Mouse (Mus musculus) fibroblast of lung, adult 2 months (primary cell): ENCODE measurements at regions not wholly inside any gene's neighbourhood (a gene's known extent, or its start where the extent isn't known, plus 50 kb on each side); places are given as distances from the start of the nearest gene placed in this dataset.

Source experiments
- DNase-seq: peaks from one replicate; pipeline ENCODE4 v3.0.0-alpha.2; 2011; ENCODE audit warnings: low read depth

DNA sequence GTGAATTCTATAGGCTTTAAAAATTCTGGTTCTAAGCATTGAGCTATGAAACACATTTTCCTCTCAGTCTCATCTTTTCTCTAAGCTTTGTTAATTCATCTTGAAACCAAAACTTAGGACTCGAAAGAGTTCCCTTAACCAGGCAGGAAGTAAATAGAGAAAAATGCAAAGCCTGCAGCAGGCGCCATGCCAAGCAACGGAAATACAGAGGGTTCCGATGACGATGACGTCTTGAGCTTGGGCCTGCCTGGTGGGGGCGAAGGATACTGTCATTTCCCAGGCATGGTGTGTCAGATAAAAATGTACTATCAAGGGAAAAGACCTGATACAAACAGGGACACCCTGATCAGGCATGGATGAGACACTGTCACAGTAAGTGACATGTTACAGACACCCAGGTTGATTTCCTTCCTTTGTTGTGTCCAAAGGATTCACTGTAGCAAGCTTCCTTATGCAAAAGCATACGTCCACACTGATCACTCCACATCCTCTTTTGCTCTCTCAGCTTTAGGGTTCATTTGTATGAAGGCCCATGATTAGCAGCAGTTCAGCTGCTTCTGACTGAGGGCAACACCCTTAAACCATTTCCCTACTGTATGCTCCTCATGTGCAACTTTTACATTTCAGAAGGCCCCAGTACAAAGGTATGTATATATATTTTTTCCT is 135.0 kb downstream of the Cemip2 start:
- DNase-seq, result no peak

DNA sequence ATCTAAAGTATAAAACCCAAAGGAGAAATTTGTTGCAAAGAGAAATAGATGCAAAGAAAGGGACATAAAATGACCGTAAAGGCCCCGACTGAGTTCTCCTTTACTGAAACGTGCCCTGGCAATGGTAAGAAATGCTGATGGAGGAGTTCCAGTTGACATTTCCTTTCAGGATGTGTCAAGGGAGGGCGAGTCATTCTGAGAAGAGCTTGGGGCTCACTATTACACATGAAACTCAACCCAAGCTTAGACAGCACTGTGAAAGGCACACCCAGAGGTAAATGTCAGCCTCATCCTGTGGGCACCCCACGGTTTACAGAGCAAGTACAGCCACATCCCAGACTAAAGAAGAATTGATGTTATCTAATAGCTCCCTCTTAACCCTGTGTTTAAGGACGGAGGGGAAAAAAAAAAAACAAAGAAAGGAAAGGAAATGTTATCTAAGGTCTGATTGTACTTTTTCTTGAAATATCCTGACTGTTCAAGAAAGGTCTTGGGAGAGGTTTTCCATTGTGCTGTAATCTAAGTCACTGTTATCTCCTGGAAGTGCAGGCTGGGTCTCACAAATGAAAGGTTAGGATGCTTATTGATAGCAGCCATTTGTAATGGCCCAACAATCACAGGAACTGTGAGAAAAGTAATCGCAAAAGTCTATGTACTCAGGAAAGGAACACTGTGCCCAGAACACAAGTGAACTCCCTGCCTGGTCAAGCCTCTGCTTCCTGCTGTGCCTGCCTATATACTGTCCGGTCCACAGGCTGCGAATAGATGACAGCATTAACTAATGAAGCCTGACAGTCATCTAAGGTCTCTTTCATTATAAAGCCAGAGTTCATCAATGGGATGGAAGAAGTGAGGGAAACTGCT is 135.8 kb downstream of the Cemip2 start:
- no peak for DNase-seq

DNA sequence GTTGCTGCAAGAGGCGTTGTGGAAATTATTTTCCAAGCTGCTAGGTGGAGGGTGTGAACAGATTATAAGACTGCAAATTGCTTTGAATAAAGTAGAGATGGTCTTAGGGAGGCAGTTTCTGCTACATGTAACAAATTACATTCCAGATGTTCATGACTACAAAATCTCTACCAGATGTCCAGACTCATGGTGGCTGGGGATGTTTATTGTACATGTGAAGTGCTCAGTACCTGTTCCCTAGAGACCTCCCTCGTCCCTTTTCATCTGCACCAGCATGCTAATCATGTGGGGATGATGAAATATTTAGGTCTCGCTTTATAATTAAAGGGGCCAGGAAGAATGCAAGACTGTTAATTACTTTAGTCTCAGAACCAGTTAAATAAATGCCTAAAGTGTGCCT is 136.5 kb downstream of the Cemip2 start:
- no peak for DNase-seq

DNA sequence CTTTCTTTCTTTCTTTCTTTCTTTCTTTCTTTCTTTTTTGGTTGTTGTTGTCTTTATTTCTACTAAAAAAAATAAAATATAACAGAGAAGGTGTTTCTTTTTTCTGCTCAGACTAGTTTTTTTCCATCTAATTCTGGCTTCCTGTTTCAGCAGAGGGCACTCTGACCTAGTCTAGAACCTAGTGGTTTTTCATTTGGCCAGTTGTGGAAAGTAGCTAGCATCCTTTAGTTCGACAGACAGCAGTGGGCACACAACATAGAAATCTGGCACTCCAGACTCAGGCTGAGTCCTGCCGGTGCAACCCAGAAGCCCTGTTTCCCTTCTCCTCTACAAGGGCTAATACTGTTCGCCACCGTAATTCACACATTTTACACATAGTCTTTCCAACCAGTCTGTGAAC is 140.0 kb downstream of the Cemip2 start:
- no peak for DNase-seq

DNA sequence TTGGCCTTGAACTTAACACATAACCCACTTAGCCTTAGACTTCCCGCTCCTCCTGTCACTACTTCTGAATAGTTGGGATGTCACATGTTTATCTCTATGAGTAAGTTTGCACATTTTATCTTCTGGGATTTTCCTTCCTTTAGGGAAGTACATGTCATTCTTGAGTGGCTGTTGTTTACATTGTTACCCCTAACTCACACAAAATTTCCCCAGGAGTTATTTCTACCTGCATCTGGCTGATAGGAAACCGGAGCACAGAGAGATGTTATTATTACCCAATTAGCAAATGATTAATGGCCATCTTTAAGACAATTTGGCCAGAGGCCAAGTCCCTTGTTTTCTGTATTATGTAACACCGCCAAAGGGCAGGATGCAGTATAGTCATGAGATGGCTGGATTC is 140.9 kb downstream of the Cemip2 start:
- DNase-seq, result no peak

DNA sequence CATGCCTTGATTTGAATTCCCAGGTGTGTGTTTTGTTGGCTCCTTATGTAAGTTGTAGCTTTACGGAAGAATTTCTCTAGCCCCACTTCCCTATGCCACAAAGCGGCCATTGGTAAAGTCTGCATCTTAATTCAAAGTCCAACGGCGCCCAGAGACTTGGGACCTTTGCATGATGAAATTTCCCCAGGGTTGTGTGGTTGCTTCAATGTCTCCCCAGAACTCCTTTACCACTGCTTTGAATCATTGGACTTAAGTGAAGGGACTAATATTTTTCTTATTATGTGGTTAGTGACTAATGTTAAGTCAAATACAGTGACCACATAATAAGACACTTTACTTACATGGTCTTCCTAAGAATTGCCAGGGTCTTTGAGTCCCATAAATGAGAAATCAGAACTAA is 162.0 kb downstream of the Cemip2 start:
- no peak for DNase-seq

DNA sequence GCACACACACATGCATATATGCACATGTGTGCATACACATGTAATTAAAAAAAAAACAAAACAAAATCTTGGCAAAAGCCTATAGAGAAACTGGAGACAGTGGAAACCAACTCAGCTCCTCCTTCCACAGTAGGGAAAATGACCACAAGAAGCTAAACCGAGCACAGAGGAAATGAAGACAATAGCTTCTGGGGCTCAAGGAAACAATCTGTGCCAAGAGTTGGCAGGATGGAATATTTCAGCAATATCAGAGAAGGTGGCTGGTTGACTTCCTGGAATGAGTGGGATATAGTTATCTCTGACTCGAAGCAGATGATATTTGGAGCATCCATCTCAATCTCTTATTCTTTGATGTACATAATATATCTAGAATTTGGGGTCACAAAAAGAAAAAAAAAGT is 163.6 kb downstream of the Cemip2 start:
- DNase-seq, result no peak

DNA sequence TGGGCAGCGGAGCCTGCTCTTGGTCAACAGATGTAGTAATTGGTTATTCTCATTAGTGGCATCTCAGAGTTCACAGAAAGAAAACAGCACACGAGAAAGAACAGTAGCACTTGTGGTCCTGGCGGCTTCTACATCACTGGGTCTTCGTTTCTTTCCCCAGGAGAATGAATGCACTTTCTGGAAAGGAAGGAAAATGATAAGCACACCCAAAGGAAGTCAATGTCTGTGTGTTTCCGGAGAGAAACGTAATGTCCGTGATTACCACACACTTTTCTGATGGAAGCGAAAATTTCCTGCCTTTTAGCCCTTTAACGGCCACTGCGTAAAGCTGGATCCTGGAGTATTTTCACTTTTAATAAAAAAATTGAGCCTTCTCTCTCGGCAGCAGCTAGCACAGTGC is 164.1 kb downstream of the Cemip2 start:
- no peak for DNase-seq

DNA sequence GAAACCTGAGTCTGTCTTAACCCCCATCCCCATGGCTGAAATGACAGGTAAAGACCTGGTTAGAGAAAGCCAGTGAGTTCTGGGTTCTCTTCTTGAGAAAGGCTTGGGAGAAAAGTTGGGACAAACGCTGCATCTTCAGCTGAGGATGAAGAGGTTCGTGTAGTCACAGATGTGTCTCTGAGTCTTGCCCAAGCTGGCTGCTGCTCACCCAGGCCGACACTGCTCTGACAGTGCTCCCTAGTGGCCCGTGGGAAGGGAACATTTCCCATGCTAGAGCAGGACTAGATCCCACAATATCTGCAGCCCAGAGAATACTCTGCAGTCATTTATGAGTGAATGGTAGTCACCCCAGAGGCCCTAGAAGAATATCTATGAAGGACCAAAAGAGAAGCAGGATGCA is 165.3 kb downstream of the Cemip2 start:
- no peak for DNase-seq

DNA sequence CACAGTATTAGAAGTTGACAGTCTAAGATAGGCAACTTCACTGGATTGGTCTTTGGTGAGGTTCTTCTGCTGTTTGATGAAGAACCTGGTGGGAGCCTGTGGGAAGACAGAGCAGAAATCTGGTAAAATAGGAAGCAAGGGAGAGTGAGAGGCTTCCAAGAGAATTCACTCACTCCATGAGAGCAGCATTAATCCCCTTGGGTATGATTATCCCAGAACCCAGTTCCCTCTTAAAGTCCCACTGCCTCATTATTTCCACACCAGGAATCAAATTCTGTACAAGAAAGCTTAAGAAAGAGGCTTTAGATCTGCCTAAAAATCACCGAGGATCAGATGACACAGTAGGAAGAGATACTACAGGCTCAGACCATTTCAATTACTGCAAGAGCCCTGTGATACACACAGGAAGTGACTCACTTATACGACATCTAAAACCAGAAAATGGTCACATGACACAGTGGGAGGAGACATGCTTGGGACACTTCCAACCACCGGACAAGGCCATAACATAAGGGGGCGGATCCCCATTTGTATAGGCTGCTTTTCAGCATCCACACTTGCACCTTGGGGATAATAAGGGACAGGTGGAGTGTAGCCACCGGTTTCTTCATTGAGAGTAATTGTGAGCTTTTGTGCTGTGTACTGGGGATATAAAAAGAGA is 168.2 kb downstream of the Cemip2 start:
- no peak for DNase-seq

DNA sequence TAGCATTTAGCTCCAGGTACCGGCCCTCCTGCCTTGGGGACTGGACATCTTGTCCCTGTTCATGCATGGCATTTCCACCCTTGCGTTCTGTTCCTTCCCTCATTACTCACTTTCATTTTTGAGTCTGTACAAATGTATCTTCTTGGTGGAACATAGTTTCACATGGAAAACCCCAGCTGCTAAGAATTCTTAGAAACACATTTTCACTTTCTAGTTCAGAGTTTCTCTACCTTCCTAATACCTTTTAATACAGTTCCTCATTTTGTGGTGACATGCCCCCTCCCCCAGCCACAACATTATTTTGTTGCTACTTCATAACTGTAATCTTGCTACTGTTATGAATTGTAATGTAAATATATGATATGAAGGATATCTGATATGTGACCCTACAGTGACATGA is 169.9 kb downstream of the Cemip2 start:
- DNase-seq, result no peak

DNA sequence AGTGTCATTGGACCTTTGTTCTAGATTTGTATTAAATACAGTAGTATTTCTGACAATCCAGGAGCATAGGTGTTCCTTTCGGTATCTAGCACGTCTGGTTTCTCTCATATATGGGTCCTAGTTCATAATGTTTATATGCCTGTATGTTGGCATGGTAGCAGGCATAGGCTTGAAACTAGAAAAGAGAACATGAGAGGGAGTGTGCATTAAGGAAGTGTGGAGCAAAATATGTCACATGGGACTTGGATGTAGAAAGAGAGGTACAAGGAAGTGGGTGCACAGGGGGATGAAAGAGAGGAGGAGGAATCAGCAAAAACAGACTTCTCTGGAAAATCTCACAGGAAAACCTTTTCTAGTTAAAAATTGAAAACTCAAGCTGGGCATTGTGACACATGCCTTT is 176.2 kb upstream of the Trpm3 start:
- no peak for DNase-seq

DNA sequence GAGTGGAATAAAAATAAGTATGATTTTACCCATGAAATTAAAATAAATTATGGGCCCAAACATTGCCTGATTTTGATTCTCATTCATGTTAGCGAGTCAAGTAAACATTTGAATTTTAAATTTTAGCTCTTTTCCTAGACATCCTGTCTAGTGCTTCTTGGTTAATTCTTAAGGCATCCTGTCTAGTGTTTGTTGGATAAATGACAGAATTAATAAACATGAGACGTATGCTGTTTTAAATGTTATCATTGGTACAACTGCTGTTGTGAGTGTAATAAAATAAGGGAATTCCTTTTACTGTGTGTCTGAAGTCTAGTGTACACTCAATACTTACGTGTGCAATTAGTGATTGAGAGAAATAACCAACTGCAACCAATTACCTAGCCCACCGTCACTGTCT is 149.0 kb upstream of the Trpm3 start:
- DNase-seq, result no peak

DNA sequence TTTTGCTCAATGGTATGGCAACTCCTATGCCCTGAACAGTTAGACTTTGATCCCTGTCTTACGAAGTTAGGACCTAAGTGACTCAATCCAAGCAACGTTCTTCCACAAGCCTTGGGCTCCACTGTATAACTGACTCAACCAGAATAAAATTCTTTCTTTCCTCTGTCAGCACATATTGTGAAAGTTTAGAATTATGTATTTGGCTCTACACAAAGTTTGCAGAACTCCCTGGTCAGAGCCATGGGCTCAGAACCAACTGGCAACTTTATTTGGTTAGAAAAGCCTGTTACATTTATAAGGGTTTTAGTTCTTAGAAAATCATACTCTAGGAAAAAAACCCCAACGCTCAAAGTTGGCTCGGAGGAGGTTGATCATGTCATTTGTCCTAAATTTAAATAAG is 147.9 kb upstream of the Trpm3 start:
- peak; percentile 81 for DNase-seq

DNA sequence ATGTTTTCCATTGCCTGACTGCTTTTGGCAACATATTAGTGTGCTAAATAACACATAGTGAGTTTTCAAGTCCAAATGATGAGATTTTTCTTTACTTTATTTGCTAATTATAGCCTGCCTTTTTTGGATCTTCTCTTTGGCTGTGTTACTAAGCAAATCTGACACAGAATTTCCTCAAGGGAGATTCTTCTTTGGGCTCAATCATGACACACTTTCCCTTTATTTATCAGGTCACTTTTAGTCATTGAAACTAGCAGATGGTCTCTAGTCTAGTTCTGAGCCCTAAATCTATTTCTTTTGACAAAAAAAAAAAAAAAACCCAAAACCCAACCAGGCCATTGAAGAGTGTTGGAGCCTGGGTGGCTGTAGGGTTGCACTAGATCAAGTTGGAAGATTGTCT is 147.4 kb upstream of the Trpm3 start:
- no peak for DNase-seq

DNA sequence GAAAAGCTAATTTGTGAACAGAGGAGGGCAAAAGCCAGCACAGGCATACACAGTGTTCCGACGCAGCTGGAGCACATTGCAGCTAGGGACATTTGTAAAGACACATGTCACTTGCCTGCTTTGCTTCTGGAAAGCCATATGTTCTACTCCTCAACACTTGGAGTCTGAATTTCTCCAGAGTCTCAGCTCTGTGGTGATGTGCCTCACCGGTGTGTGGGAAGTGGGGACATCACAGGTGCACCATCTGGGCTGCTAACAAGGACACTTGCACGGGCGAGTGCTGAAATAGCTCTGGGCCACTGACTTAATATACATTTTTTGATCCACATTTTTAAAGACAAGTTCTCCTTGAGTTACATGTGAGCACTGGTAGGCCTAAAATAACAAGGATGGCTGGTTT is 139.2 kb upstream of the Trpm3 start:
- no peak for DNase-seq

DNA sequence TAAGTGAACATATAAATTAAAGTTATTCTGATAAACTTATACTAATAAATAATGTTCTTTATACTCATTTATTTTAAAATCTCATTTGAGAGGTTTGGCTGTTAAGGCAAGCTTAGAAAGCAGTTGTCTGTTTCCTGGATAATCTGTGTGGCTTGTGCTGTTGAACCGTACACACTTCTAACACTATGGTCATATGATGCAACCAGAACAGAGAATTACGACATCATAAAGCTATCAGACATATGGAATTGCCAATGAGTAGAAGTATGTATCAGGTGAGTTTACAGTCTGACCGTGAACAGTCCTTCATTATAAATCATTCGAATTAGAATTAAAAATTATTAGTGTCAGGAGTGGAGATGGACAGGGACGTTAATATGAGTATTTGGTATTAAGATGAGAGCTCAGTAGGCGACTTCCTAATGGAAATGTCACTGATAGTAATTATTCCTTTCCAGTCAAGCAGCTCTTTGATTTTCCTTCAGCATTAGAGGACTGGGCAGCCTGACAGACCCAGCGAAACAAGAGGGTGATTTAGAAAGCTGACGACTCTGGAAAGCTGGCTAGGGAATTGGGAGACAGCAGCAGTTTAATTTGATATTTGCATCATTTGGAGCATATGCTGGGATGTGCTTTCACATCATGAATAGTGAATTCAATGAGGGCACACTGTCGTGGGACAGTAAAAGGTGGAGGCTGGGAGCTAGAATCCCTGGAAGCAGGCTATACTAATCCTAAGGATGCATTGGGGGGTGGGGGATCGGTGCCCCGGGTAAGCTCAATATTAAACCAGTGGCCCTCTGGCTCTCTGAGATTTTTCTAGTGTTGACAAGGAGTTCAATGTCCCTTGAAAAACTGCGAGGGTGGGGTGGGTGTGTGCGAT is 130.6 kb upstream of the Trpm3 start:
- no peak for DNase-seq

DNA sequence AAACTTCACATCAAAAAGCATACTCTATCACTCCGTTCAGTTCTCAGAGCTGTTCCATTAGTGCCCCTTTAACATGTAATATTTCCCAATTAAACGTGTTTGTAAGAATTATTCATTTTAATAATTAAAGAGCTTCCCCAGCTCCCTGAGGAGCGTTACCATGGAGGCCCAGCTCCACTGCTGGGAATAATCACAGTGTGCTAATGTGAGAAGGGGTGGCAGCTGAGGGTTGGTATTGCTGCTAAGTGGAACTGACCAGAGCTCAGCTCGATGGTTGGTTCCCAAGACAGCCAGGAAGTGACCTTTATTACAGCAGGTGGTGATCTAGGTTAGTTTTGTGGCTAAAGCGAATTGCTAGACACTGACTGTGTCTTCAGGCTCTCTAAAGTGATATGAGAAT is 128.6 kb upstream of the Trpm3 start:
- no peak for DNase-seq

DNA sequence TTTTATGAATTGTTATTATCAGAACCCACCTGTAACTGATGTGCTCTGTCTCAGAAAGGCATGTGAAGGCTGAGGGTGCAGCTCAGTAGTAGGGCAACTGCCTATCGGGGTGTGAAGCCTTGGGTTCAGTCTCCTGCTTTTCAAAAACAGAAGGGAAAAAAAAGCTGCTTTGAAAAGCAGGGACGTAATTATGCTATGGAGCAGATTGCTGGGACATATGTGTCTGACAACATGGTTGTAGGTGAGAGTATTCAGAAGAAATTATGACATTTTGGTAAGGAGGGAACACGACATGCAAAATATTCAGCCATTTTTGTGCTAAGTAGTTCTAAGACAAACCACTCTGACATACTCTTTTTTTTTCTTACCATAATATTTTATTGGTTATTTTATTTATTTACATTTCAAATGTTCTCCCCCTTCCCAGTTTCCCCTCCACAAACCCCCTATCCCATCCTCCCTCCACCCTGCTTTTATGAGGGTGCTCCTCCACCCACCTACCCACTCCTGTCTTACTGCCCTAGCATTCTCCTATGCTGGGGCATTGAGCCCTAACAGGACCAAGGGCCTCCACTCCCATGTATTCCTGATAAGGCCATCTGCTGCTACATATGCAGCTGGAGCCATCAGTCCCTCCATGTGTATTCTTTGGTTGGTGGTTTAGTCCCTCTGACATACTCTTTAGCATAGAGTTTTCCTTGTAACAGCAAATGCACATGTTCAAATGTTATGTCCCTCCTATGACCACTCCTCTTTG is 122.8 kb upstream of the Trpm3 start:
- DNase-seq, result no peak

DNA sequence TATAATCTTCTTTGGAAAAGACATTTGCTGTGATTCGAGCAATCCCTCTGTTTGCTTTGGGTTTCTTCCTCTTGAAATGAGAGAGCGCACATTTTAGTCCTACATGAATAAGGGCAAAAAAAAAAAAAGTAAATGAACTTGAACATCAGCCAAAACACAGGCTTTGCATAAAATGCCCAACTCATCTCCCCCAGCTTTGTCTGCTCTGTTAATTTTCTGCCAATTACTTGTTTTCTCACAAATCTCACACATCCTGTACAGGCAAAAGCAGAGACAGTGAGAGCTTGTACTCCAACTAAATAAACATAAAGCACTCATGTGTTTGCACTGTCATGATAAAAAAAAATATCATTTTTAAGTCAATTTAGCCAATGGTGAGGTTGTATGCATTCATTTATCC is 121.4 kb upstream of the Trpm3 start:
- no peak for DNase-seq

DNA sequence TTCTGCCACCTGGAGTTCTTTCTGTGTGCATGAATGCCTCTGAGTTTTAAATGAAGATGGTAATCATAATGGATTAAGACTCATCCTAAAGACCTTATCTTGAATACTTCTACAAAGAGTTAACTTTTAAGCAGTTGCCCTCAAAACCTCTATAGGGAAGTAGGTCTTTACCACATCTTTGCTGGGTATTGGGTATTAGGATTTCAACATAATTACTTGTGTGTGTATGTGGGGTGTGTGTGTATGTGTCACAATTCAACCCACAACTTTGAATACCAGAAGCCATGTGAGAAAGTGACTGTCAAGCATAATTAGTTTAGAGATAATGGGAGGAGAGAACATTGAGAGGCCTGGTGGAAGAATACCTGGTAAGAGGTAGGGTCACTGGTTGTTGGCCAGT is 111.3 kb upstream of the Trpm3 start:
- no peak for DNase-seq

DNA sequence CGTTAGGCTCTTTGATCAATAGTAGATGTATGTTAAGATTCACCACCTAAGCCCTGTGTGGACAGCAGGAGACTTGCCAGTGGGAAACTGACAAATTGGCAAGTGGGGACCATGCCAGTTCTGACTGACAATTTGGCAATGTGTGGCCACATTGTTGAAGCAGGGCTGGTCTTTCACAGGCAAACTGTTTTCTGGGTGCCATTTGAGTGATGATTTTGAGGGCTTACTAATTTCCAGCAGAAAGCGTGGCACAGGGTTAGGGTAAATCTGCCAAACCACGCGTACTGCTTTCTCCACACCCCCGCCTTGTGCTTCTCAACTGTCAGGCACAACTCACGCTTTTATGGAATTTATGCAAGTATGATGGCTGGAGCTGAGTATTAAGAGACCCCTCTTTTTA is 91.2 kb upstream of the Trpm3 start:
- DNase-seq, result no peak
